Mouse (Mus musculus) c-Kit-positive CD71-positive TER-119-negative erythroid progenitor cells, embryonic 14.5 days (primary cell): ENCODE data around the gene Fbxo40.

Source experiments
- DNase-seq: peaks from one replicate; pipeline ENCODE4 v3.0.0-alpha.2; 2013; ENCODE audit warnings: low read depth

Fbxo40 gene

DNA sequence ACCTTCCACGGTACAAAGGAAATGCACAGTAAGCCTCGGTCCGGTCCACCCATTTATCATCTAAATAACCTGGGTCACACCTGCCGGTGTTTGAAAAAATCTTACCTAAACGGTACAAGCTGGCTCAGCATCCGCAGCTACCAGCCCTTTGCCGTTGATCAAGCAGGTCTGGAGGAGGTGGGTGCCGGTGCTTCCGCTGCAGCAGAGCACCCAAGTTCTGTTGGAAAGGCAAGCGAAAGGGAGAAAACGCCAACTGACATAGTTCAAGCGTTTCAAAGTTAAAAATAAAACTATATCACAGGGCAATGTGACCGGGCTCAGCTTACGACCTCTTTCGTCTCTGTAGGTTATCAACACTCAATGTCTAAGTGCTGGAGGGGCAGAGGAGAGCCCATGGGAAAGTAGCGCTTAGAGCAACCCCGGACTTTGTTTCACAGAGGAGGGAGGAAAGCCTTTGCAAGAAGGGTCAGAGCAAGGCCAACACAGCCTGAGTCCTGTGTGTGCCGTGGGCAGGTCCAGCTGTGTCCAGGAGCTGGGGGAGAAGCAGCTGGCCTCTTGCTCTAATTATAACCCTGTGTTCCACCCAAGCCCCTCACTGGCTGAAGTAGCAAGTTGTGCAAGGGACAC is at the start of gene Fbxo40:
TSS of gene Fbxo40 (minus strand) at position 469 of the 627 bp plus-strand sequence.
- no peak for DNase-seq

DNA sequence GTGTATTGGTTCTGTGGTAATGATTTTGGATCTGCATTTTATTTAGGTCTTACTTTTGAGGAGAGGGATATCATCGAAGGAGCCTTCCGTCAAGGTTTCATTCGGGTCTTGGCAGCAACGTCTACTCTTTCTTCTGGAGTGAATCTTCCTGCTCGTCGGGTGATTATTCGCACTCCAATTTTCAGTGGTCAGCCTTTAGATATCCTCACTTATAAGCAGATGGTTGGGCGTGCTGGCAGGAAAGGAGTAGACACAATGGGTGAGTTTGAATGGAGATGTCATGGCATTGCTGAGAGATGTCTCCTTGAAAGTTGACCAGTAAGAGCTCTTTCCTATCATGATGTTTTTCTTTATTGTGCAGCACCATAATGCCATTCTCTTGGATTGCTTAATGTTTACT is 44.5 kb upstream of the Fbxo40 start:
- no peak for DNase-seq

DNA sequence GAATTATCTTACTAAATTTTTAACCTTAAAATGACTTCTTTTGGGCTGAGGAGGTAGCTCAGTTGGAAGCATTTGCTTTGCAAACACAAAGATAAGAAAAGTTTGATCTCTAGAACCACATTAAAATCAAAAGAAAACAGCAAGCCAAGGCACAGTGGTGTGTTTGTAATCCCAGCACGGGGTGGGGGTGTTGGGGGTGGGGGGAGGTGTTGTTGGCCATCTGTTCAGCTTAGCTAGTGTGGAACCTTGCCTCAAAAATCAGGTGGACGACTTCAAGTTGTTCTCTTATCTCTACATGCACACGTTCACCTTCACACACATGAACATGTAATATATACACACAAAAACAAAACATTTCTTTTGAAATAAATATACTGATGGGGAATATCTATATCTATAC is 41.7 kb upstream of the Fbxo40 start:
- no peak for DNase-seq

DNA sequence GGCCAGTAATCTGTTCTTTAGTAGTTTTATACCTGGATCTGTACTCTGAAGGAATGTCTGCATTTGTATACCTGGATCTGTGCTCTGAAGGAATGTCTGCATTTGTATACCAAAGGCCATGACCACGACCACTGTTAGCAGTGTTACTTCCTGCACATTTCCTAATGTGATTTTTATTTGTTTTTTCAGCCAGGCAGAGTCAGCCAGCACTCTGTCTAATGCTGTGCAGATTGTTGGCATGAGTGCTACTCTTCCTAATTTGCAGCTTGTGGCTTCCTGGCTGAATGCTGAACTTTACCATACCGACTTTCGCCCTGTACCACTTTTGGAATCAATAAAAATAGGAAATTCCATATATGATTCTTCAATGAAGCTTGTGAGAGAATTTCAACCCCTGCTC is 37.3 kb upstream of the Fbxo40 start:
- DNase-seq, result no peak

DNA sequence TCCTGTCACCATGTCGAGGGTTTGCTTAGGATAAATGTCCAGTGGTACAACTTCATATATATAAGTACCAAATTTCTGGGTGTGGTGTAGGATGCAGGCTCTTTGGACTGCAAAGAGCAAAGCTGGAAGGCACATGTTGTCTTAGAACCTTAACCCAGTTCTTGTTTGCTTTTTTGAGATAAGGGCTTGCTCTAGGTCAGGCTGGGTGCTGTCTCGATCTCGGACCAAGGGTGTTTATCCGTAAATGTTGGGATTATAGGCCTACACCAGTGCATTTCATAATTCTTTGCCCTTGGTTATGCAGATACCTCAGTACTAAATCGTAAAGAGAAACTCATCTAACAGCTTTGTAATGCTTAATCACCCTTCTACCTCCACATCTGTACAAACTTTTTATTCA is 22.1 kb upstream of the Fbxo40 start:
- DNase-seq, result peak; percentile 14

DNA sequence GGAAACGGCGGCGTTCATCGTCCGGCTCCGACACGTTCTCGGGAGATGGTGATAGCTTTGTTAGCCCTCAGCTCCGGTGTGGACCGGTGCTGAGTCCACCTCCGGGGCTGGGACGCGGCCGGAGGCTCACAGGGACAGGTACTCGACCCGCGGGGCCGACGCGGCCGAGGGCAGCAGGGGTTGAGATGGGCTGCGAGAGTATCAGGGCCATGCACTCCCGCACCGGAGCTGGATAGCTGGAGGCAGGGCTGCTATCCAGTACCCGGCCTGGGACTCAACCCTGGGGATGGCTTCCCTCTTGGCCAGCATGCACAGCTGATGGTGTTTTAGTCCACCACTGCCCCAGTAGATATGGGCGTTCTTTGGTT is 21.6 kb upstream of the Fbxo40 start:
- DNase-seq, result no peak

DNA sequence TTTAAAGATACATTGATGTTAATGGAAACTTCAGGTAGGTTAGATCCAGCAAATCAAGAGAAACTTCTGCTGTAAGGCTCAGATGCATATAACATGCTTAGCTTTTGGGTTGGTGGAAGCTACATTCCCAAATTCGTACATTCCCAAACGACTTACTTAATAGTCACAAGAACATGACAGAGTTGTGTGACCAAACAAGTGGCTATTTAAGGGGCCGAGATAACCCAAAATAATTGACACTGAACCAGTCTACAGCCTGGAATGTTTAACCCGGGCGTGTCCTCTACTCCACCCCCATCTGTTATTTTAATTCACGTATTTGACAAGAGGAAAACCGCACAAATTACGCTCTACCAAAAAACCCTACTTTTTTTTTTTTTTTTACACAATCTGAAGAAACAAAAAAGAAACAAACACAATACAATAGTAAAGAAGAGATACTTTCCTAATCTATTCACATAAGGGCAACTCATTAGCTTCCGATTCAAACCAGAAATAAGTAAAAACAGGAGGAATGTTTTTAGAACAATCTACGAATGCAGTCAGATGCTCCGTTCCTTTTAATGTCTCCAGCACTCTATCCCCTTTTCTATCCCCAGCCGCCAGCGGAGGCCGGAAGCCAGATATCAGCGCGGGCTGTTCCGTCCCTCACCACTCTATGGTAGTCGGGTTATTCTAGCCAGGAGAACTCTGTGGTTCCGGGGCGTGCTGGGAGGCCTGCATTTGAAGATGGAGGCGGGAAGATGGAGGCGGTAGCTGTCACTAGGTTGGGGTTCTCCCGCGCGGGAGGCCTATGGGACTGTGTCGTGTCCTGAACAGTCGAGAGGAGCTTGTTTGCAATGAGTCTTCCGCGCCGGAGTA is 21.0 kb upstream of the Fbxo40 start, which contains the start of gene Polq:
TSS of gene Polq (plus strand) at position 726 of the 861 bp plus-strand sequence.
- peak; percentile 94 for DNase-seq

DNA sequence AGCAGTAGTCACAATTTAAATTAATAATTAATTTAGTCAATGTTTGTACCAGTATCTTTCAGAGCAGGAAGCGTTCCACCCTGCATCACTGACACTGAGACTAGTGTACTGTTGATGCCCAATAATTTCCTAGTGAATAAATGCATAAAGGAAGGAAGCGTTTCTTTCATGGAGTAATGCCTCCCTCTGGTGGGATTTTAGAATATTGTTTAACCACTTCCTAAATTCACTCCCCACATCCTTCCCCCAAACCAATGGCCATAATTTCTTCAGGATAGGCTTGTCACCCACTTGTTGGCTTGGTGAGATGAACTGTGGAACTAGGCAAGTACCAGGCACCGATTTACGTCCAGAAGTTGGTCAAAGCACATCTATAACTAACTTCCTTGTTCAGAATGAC is 20.1 kb upstream of the Fbxo40 start:
- DNase-seq, result peak; percentile 65

DNA sequence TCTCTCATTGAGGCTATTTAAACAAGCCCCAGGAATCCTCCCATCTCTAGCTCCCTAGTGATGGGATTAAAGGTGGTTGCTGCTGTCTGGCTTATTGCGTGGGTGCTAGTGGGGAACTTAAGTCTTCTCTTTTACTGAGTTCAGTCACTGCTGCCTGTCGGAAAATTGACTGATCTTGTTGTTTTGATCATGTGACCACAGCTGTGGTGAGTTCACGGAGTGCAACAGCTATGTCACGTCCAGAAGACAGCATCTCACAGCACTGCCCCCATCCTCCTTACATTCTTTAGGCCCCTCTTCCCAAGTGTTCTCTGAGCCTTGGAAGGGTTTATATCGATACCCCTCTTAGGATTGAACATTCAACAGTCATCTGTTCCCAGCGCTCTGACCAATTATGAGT is 19.0 kb upstream of the Fbxo40 start:
- DNase-seq, result no peak

DNA sequence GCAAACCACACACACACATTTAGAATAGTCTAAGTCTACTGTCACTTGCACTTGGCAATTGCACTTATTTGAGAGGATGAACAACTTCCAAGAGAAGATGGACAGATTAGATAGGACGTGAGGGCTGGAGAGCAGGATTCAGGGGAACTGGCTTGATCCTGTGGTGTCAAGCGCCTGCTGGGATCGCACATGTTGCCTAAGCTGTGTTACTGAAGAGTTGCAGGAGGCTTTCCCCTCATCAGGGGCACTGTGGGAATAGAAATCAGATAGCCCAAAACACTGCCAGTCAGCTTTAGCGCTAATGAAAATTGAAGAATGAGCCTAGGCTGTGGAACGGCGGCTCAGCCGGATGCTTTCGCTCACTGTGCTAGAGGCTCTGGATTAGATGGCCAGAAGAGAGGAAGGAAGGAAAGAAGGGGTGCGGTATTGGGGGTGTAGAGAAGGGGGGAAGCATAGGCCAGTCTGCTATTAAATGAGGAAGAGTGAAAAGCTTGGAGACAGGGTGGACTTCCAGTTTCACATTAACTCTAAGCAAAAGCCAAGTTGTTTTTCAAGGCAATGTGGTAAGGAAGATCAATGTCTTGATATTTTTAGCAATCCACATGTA is 9.2 kb upstream of the Fbxo40 start:
- no peak for DNase-seq

DNA sequence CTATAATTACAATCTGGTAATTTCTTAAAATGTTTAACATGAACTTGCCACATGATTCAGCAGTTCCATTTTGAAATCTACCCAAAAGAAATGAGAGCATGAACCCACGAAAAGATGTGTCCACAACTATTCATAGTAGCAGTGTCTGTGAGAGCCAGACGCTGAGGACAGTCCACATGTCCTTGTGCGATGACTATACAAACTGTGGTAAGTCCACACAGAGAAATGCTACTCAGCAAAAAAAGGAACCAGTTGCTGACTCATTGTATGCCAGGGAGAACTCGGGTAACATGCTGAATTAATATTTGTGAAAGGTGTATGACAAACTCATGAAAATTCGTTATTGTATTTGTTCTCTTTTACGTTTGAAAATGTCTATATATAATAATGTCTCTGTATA is 7.4 kb upstream of the Fbxo40 start:
- no peak for DNase-seq

DNA sequence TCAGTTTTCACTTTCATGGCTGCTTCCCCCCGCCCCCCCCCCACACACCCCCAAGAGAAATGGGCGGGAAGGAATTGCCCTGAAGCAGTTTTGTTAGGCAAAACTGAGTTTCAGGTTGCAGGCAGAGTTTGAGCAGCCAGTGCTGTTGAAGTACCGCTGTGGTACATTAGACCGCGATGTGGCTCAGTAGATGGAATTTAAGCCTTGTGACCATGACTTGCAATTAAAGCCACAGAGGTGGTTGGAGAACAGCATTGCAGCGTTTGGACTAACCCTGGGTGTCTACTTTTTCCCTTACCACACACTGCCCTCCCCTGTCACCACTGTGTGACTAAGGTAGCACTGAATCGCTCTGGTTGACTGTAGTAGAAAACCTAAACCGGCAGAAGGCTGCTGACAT is 774 bp downstream of the Fbxo40 start:
- DNase-seq, result no peak

DNA sequence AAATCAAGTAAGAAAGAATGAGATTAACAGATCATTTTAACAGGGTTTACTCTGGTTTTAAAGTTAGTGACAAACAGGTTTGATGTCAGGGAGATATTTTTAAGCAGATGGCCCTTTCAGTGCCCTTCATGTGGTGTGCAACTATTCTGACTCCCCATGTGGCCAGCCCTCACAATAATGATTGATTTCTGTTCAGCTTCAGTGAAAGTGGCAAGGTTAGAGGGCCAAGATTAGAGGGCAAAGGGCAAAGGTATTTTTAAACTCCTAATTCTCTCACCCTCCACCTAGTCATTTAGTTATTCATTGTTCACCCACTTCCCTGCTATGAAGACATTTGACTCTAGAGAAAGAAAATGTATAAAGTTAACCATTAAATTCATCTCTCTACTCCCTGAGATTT is 2.2 kb downstream of the Fbxo40 start:
- DNase-seq, result no peak

DNA sequence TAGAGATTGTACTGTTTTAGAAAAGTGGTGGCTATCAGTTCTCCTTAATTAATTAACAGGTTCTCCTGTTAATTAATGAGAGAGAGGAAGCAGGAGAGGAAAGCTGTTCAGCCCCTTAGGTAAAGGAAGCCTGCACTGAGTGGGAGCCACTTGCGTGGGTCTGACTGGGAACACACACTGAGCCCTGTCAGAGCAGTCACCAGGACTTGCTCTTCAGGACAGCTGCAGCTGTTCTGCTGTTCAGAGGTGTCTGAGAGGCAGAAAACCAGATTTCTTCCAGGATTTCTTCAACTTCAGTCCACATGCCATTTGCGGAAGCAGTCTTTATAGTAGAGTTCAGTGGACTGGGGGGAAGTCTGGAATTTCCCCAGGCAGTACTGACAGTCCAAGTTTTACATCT is 2.9 kb downstream of the Fbxo40 start:
- DNase-seq, result no peak

DNA sequence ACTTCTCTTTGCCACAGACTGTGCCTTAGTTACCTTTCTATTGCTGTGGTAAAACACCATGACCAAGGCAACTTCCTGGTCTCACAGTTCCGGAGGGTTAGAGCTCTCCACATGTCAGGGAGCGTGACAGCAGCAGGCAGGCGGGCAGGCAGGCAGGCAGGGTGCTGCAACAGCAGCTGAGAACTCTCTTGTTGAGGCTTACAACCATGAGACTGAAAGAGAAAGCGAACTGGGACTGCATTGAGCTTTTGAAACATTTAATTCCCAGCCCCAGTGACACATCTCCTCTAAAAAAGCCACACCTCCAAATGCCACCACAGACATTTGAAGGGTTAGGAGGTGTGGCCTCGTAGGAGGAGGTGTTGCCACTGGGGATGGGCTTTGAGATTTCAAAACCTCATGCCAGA is 4.6 kb downstream of the Fbxo40 start:
- DNase-seq, result peak; percentile 13

DNA sequence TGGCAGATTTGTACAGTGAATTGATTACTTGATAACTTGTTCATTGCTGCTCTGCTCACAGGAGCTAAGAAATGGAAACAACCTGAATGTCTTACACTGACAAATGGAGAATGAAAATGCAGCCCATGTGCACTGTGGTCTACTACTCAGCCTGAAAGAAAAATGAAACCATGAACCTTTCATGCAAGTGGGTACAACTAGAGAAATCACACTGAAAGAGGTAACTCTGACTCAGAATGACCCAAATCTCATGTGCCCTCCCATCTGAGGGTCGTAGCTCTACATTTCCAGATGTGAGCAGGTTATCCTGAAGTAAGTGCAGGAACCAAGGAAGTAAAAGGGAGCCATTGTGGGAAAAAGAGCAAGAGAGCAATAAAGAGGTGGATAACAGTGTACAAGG is 6.5 kb downstream of the Fbxo40 start:
- no peak for DNase-seq

DNA sequence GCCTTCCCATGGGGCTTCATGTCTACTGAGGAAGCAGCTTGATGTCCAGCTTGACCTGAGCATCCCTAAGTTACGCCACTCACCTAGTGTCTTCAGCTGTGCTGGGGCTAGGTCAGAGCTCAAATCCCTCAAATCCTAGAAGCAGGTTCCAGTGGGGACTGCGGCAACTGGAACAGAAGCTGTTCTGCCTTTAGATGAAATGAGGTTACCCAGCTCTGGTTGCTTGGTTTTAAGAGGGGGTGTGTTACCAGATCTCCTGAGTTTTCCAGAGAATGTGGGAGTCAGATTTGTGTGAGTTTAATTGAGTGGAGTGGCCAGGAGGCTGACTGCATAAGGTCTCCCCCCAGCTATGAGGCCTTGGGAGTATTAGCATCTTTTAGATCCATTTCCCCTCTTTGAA is 11.1 kb downstream of the Fbxo40 start:
- DNase-seq, result no peak

DNA sequence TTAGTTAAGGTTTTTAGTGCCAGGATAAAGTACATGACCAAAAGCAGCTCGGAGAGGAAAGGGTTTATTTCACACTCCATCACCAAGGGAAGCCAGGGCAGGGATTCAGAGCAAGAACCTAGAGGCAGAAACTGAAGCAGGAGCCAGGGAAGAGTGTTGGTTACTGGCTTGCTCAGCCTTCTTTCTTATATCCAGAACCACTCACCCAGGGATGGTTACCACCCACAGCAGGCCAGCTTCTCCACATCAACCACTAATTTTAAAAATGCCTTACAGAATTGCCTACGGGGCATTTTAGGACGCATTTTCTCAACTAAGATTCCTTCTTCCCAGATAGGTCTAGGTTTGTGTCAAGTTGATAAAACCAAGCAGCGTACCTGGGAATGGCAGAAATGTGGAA is 26.9 kb downstream of the Fbxo40 start:
- DNase-seq, result no peak

DNA sequence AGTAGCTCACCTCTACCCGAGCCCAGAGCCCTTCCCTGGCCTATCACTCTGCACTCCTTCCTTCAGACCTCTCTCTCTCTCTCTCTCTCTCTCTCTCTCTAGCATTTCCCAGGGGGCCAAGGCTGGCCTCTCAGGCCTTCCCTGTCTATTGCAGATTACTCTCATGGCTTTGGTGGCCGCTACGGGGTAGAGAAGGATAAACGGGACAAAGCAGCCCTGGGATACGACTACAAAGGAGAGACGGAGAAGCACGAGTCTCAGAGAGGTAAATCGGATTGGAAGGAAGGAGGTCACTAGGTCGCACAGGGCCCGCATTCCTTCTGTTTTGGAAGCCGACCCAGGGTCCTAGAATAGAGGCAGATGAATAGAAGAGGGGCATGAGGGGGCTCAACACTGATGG is 35.2 kb downstream of the Fbxo40 start:
- no peak for DNase-seq

DNA sequence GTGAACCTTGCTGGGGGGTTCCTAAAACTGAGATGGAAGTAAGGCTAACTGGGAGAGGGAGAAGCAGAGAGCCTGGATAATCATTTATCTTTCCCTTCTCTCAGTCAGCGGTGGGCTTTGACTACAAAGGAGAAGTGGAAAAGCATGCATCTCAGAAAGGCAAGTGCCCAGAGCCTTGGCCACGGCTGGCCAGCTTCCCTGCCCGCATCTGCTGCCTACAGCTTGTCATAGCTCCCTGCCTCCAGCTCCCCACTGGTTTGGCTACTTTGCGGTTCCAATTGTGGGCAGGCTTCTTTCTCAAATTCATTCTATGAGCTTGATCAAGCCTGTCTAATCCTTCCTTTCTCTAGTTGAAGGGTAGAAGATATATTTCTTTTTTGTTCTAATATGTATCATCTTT is 39.2 kb downstream of the Fbxo40 start:
- DNase-seq, result no peak

DNA sequence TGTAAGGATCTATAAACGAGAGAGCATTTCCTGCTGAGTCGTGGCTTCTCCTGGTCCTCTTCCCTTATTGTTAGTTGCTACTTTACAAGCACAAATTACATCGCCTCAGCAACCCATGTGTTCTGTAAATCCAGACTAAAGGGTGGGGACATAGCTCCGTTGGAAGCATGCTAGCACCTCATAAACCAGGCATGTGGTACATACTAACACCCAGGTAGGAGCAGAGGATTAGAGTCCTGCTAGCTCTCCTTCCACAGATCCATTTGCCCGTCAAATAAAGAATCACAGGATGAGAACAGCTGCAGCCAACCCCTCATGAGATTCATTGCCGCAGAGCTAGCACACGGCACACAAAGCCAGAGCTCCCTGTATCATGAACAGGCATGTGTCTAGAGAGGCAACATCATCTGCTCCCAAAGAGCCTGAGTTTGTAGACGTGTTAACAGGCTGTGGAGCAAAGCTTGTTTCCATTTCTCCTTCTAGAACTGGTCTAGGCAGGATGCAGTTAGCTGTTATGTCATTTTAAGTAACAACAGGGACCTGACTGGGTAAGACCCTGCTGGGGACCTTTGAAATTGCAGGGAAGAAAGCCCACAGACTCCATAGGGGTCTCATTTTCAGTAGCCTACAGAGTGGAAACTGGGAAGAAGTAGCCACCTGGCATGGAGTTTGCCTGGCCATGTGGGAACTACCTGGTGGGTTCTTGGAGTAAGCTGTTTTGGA is 40.5 kb downstream of the Fbxo40 start:
- DNase-seq, result no peak

DNA sequence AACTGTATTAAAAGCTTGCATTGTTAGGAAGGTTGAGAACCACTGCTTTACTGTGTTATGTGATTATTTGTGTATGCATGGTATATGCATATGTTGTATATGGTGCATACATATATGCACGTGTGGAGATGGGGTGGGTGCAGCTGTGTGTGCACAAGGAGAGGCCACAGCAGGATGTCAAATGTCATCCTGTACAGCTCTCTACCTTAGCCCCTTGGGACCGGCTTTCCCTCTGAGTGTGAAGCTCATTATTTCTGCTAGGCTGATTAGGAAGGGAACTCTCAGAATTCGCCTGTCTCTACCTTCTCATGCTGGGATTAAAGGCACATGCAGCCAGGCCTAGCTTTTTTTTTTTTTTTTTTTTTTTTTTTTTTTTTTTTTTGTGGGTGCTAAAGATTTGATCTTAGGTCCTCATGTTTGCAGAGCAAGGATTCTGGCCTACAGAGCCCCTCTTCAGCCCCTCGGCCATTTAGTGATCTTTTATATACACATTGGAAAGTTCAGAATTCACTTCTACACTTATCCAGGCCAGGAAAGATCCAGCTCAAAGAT is 42.5 kb downstream of the Fbxo40 start:
- DNase-seq, result no peak
